ENCODE assay signal across 14 mouse cellular contexts in genomic region chr4:83232315-83232880, GRCm38 (mm10).
DNase-seq lines count a peak whose midpoint lies in the region; ATAC-seq lines count a peak whose summit lies in the region.
"Had no signal": no experiment of that assay in that cellular context is flagged by ENCODE, and none has a peak within 500 bp of the region (broad histone marks: within the 10 kb centered on the region; RNA-seq: fewer than 3 reads in every experiment).

No protein-coding gene starts in this region.

- no peak overlapping the region for H3K9ac ChIP-seq in lung, embryonic 16.5 days (ENCODE audit: low read length)
- 0 out of 2 replicates have a peak overlapping the region, but pooled peaks have one; percentile 0 for H3K9ac ChIP-seq in forebrain, embryonic 14.5 days (ENCODE audit: low read length)
- H3K9ac ChIP-seq: liver, postnatal 0 days had no signal

- 35% methylated on average over 9 of the region's 9 CpGs for WGBS in lung, embryonic 16.5 days
- WGBS in forebrain, embryonic 14.5 days, result 76% methylated on average over 9 of the region's 9 CpGs

- peaks cover 35% of the 10 kb centered on the region for H3K4me1 ChIP-seq in lung, embryonic 16.5 days (replicated peaks; ENCODE audit: control insufficient read depth, insufficient read depth, low read length)
- H3K4me1 ChIP-seq in forebrain, embryonic 14.5 days (ENCODE audit: control insufficient read depth, insufficient read depth, low read length), result peaks cover 10% of the 10 kb centered on the region

- peak overlapping the region; percentile 49; the same call in 1 of the 2 replicates for H3K27ac ChIP-seq in lung, embryonic 16.5 days (ENCODE audit: low read length)
- H3K27ac ChIP-seq in forebrain, embryonic 14.5 days (ENCODE audit: low read depth, low read length), result peak overlapping the region; percentile 92
- H3K27ac ChIP-seq: gastrocnemius, adult 2 months; heart, embryonic 10.5 days had no signal

- no peaks in the 10 kb centered on the region for H3K27me3 ChIP-seq in lung, embryonic 16.5 days (ENCODE audit: control insufficient read depth, insufficient read depth, low read depth, low read length)
- H3K27me3 ChIP-seq in forebrain, embryonic 14.5 days (replicated peaks; ENCODE audit: control insufficient read depth, insufficient read depth, low read length), result no peaks in the 10 kb centered on the region

- peak; percentile 23; the same call in 1 of the 2 replicates for ATAC-seq in lung, embryonic 16.5 days (ENCODE audit: low read depth)
- ATAC-seq in forebrain, embryonic 14.5 days, result no peak
- ATAC-seq: liver, postnatal 0 days had no signal

- intact Hi-C loops in left cerebral cortex, postnatal 36 days (cut with DNase I), result no loop called here

- no peak overlapping the region for H3K4me2 ChIP-seq in lung, embryonic 16.5 days (ENCODE audit: low read depth, low read length)
- H3K4me2 ChIP-seq in forebrain, embryonic 14.5 days (ENCODE audit: low read length), result peak overlapping the region; percentile 33
- H3K4me2 ChIP-seq: midbrain, embryonic 11.5 days had no signal

- no peaks in the 10 kb centered on the region for H3K9me3 ChIP-seq in lung, embryonic 16.5 days (ENCODE audit: control insufficient read depth, low read length)
- no peaks in the 10 kb centered on the region for H3K9me3 ChIP-seq in forebrain, embryonic 14.5 days (replicated peaks; ENCODE audit: control insufficient read depth, low read length)
- H3K9me3 ChIP-seq: heart, embryonic 10.5 days had no signal

- H3K36me3 ChIP-seq in lung, embryonic 16.5 days (ENCODE audit: control insufficient read depth, insufficient read depth, low read length), result no peaks in the 10 kb centered on the region
- no peaks in the 10 kb centered on the region for H3K36me3 ChIP-seq in forebrain, embryonic 14.5 days (ENCODE audit: control insufficient read depth, insufficient read depth, low read length)
- H3K36me3 ChIP-seq: heart, embryonic 10.5 days had no signal

- H3K4me3 ChIP-seq in lung, embryonic 16.5 days (ENCODE audit: low read length), result no peak overlapping the region
- H3K4me3 ChIP-seq in forebrain, embryonic 14.5 days (ENCODE audit: low read depth, low read length), result peak overlapping the region; percentile 7; the same call in 1 of the 2 replicates
- H3K4me3 ChIP-seq: gastrocnemius, adult 2 months; heart, embryonic 10.5 days had no signal

- DNase-seq in heart, adult 11 months, result peak; percentile 50
- no peak for DNase-seq in heart, adult 18-20 months
- no peak for DNase-seq in lung, adult 18-20 months
- DNase-seq in forebrain, embryonic 14.5 days (ENCODE audit: low spot score), result no peak
- DNase-seq in frontal cortex, postnatal 36 days (ENCODE audit: low spot score in 2 of 2), result no peak
- no peak for DNase-seq in left cerebral cortex, postnatal 36 days (ENCODE audit: low spot score in 2 of 2)
- no peak for DNase-seq in urinary bladder, postnatal 36 days (ENCODE audit: low spot score in 2 of 2)
- DNase-seq: adrenal gland, postnatal 14 days; gastrocnemius, adult 2 months; heart, postnatal 36 days; liver, postnatal 0 days had no signal
